Comparison of ENCODE assay signal across 13 mouse cellular contexts in the genomic region with DNA sequence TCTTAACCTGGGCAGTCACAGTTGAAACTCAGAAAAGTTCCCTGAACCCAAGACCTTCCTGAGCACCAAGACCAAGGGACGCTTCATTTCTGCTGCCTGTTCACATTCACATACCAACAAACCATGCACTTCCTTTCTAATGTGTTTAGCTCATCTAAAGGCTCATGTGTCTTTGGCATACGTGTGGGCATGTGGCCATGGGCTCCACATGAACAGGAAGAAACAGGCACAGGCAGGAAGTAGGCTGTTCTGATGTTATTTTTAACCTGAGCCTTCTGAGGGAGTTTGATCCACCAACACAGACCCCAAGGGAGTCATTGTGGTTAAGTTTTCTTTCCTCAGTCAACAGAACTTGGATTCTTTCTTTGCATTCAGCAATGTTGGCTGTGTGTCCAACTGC.
DNase-seq lines count a peak whose midpoint lies in the region; ATAC-seq lines count a peak whose summit lies in the region.
"Had no signal": no experiment of that assay in that cellular context is flagged by ENCODE, and none has a peak within 500 bp of the region (broad histone marks: within the 10 kb centered on the region; RNA-seq: fewer than 3 reads in every experiment).

No protein-coding gene starts in this region.

- H3K27me3 ChIP-seq in heart, embryonic 16.5 days (ENCODE audit: control insufficient read depth, insufficient read depth, low read length) = no peaks in the 10 kb centered on the region
- H3K27me3 ChIP-seq in midbrain, embryonic 10.5 days (ENCODE audit: low read depth, poor library complexity, severe bottlenecking) = no peaks in the 10 kb centered on the region
- no peaks in the 10 kb centered on the region for H3K27me3 ChIP-seq in midbrain, embryonic 11.5 days (ENCODE audit: control insufficient read depth, insufficient read depth, low read length)

- H3K9ac ChIP-seq in heart, embryonic 16.5 days (ENCODE audit: low read length) = no peak overlapping the region
- H3K9ac ChIP-seq in midbrain, embryonic 11.5 days (ENCODE audit: low read length) = no peak overlapping the region

- peak; percentile 61 for ATAC-seq in heart, embryonic 16.5 days (replicated peaks; ENCODE audit: extremely low read depth, insufficient read depth, low FRiP score)
- no peak for ATAC-seq in midbrain, embryonic 11.5 days (ENCODE audit: low FRiP score)

- H3K27ac ChIP-seq in heart, embryonic 16.5 days (ENCODE audit: low read length) = no peak overlapping the region
- no peak overlapping the region for H3K27ac ChIP-seq in midbrain, embryonic 10.5 days (replicated peaks)
- no peak overlapping the region for H3K27ac ChIP-seq in midbrain, embryonic 11.5 days (ENCODE audit: low read depth, low read length)

- 65% methylated on average over 2 of the region's 2 CpGs for WGBS in heart, embryonic 16.5 days
- 77% methylated on average over 2 of the region's 2 CpGs for WGBS in midbrain, embryonic 10.5 days
- 77% methylated on average over 2 of the region's 2 CpGs for WGBS in midbrain, embryonic 11.5 days

- no peak overlapping the region for H3K4me2 ChIP-seq in heart, embryonic 16.5 days (ENCODE audit: low read depth, low read length)
- H3K4me2 ChIP-seq in midbrain, embryonic 11.5 days = no peak overlapping the region

- no peak overlapping the region for H3K4me3 ChIP-seq in heart, embryonic 16.5 days (ENCODE audit: low read length)
- H3K4me3 ChIP-seq in midbrain, embryonic 10.5 days = no peak overlapping the region
- H3K4me3 ChIP-seq in midbrain, embryonic 11.5 days (ENCODE audit: low read depth, low read length) = no peak overlapping the region

- DNase-seq in heart, postnatal 36 days = no peak
- DNase-seq in 3T3-L1 (ENCODE audit: low read depth, low spot score) (peak; percentile 51), NIH3T3 (ENCODE audit: low read depth) (peak; percentile 46)
- DNase-seq in naive thymus-derived CD4-positive, alpha-beta T cell, adult 2 months (ENCODE audit: low read depth) = peak; percentile 87
- DNase-seq in midbrain, embryonic 10.5 days (ENCODE audit: low spot score) = no peak
- no peak for DNase-seq in right cerebral cortex, postnatal 36 days (ENCODE audit: low spot score in 2 of 2)
- no peak for DNase-seq in midbrain, embryonic 11.5 days (ENCODE audit: low spot score, missing footprints)
- DNase-seq: gastrocnemius, postnatal 25 days; heart, postnatal 4 days; kidney, adult 2 months; layer of hippocampus, postnatal 36 days; liver had no signal

- no peaks in the 10 kb centered on the region for H3K4me1 ChIP-seq in heart, embryonic 16.5 days (ENCODE audit: control insufficient read depth, insufficient read depth, low read length)
- no peaks in the 10 kb centered on the region for H3K4me1 ChIP-seq in midbrain, embryonic 10.5 days
- H3K4me1 ChIP-seq in midbrain, embryonic 11.5 days (ENCODE audit: control insufficient read depth, insufficient read depth, low read length) = no peaks in the 10 kb centered on the region

- no peaks in the 10 kb centered on the region for H3K9me3 ChIP-seq in heart, embryonic 16.5 days (replicated peaks; ENCODE audit: control insufficient read depth, low read length)
- no peaks in the 10 kb centered on the region for H3K9me3 ChIP-seq in midbrain, embryonic 10.5 days (replicated peaks)
- H3K9me3 ChIP-seq in midbrain, embryonic 11.5 days (ENCODE audit: control insufficient read depth, low read length) = no peaks in the 10 kb centered on the region

- intact Hi-C loops in heart, postnatal 36 days (cut with DNase I) = no loop called here

- H3K36me3 ChIP-seq in heart, embryonic 16.5 days (ENCODE audit: control insufficient read depth, insufficient read depth) = no peaks in the 10 kb centered on the region
- no peaks in the 10 kb centered on the region for H3K36me3 ChIP-seq in midbrain, embryonic 10.5 days
- H3K36me3 ChIP-seq in midbrain, embryonic 11.5 days (ENCODE audit: control insufficient read depth, insufficient read depth, low read length) = no peaks in the 10 kb centered on the region

Comparison
In these comparisons a context has a peak if more than half of its experiments do, and no peak if none do; other contexts are left out.
1. DNase-seq: peak in 3T3-L1 (single experiment), NIH3T3 (single experiment) and naive thymus-derived CD4-positive, alpha-beta T cell, adult 2 months (single experiment); none in heart, postnatal 36 days (0 of 2), midbrain, embryonic 10.5 days (single experiment), right cerebral cortex, postnatal 36 days (0 of 2) and midbrain, embryonic 11.5 days (single experiment).